Mouse (Mus musculus): ENCODE measurements around the gene Dner. TPM values are rescaled to one million over a fixed set of nuclear protein-coding genes. Genes with fewer than 3 reads are reported as not detected.

Dner gene
- polyA plus RNA-seq, 1 experiment = 0.20 TPM

DNA sequence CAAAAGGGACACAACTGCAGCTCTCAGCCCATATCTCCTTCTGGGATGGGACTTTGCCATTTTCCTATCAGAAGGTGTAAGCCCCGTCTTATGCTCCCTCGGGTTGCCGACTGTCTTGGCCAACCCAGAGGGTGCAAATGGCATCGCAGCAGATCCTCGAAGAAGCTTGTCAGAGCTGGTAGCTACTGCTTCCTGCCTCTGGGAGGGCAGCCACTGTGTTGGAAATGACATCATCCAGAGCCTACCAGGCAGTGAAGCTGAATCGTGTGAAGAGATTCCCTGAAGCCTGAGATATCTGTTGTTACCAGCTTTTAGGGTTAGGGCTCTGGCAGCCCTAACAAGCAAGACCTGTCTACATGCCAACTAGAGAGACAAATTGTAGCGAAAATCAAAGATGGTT is 81.4 kb downstream of the Dner start:
- TF ChIP-seq CTCF (IDR thresholded peaks at IDR 0.05; ENCODE audit: low read depth, low read length) (no peak), POLR2A (IDR thresholded peaks at IDR 0.05; ENCODE audit: borderline replicate concordance, low read depth, low read length) (no peak)
- Histone ChIP-seq H3K4me1 (ENCODE audit: control insufficient read depth, insufficient read depth, low read length) (peaks cover 19% of the 10 kb centered on the region), H3K4me3 (ENCODE audit: insufficient read depth, low read length) (no peak overlapping the region), H3K27ac (ENCODE audit: insufficient read depth, low read depth, low read length) (no peak overlapping the region)

DNA sequence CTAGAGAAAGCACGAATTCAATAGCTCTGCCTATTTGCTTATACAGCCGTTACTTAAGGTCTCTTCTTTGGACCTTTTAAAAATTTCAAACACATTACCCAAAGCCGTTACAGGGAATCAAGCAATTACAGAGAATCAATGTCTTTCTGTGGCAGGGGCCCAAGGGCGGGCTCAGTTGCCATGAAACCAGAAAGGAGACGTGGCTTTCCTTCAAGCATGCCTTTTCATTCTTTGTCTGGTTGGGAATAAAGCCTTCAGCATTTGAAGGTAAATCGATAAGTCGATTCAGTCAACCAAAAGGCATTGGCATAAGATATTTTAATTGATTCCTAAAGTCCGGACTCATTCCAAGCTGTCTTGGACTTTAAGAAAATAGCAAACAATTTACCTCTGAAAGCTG is 82.9 kb downstream of the Dner start:
- no peak for TF ChIP-seq POLR2A (IDR thresholded peaks at IDR 0.05; ENCODE audit: borderline replicate concordance, low read depth, low read length)
- TF ChIP-seq CTCF (IDR thresholded peaks at IDR 0.05; ENCODE audit: low read depth, low read length) = no peak
- H3K4me3 ChIP-seq (ENCODE audit: insufficient read depth, low read length) = no peak overlapping the region
- no peak overlapping the region for H3K27ac ChIP-seq (ENCODE audit: insufficient read depth, low read depth, low read length)
- H3K4me1 ChIP-seq (ENCODE audit: control insufficient read depth, insufficient read depth, low read length) = peaks cover 15% of the 10 kb centered on the region

DNA sequence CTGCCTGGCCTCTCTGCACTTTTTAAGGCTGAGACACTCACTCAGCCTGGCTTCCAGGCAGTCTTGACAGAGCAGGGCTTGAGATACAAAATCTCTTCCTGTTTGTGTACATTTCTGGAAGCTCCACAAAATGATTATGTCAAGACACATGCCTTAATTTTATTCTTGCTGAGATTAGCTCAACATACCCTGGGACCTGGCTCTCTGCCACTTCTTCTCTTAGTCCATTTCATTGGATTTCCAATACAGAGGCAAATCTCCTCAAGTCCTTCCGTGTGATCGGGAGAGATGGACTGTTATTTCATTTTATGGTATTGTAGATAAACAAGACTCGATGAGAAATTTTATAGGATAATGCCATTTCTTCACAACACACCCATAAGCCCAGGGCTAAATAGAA is 84.7 kb downstream of the Dner start:
- Histone ChIP-seq H3K4me3 (ENCODE audit: insufficient read depth, low read length) (no peak overlapping the region), H3K27ac (ENCODE audit: insufficient read depth, low read depth, low read length) (no peak overlapping the region), H3K4me1 (ENCODE audit: control insufficient read depth, insufficient read depth, low read length) (peaks cover 9% of the 10 kb centered on the region)
- TF ChIP-seq CTCF (IDR thresholded peaks at IDR 0.05; ENCODE audit: low read depth, low read length) (no peak), POLR2A (IDR thresholded peaks at IDR 0.05; ENCODE audit: borderline replicate concordance, low read depth, low read length) (no peak)

DNA sequence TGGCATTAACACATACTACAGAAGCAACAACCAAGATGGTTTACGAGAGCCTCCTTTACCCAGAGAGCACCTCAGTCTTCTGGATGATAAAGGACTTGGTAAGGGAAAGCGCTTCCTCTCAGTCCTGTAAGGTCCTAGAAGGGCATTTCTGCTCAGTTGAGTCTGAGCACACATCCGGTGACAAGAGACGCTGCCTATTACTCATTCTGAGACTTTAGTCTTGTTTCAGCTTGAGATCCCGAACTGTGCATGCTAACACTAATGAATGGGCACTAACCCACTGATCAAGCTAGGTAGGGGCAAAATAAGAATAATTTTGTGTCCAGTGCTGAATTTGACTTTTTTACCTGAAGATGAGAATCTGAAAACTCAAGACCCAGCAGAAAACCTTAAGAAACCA is 97.0 kb downstream of the Dner start:
- no peaks in the 10 kb centered on the region for H3K4me1 ChIP-seq (ENCODE audit: control insufficient read depth, insufficient read depth, low read length)
- TF ChIP-seq CTCF (IDR thresholded peaks at IDR 0.05; ENCODE audit: low read depth, low read length) (no peak), POLR2A (IDR thresholded peaks at IDR 0.05; ENCODE audit: borderline replicate concordance, low read depth, low read length) (no peak)
- H3K4me3 ChIP-seq (ENCODE audit: insufficient read depth, low read length) = no peak overlapping the region
- no peak overlapping the region for H3K27ac ChIP-seq (ENCODE audit: insufficient read depth, low read depth, low read length)

DNA sequence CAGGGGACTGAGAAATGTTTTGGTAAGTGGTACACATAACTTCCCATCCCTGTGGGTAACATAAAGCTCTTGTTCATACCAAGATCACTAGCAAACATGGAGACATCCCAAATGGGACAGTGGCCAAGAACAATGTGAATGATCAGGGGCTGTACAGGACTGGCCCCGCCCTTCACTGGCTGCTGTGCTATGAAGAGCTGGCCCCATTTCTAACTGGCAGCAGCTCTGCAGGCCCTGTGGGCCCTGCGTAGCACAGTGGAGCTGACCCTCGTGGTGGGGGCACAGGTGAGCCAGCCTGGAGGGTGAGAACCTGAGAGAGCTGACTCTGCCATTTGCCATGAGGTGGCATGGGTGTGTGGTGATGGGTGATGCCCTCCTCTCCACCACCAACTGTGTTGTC is 100.0 kb downstream of the Dner start:
- Histone ChIP-seq H3K4me1 (ENCODE audit: control insufficient read depth, insufficient read depth, low read length) (no peaks in the 10 kb centered on the region), H3K27ac (ENCODE audit: insufficient read depth, low read depth, low read length) (no peak overlapping the region), H3K4me3 (ENCODE audit: insufficient read depth, low read length) (no peak overlapping the region)
- TF ChIP-seq POLR2A (IDR thresholded peaks at IDR 0.05; ENCODE audit: borderline replicate concordance, low read depth, low read length) (no peak), CTCF (IDR thresholded peaks at IDR 0.05; ENCODE audit: low read depth, low read length) (no peak)

DNA sequence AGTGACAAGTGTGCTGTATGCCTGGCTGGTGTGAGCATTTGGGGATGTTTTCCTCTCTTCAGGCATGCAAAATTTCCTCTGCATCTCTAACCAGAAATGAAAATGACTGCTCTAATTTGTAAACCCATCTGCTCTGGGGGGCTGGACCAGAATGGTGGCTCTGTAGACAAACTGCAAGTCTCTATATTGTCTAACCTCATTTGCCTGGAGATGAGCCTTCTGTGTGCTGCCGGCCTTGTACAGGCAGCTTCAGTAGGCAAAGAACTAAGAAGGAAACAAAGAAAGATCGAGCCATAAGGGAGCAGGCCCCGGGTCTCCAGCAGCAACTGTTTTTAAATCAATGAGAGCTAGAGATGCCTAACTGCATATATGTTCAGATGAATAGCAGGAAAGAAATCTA is 103.6 kb downstream of the Dner start:
- Histone ChIP-seq H3K27ac (ENCODE audit: insufficient read depth, low read depth, low read length) (no peak overlapping the region), H3K4me1 (ENCODE audit: control insufficient read depth, insufficient read depth, low read length) (no peaks in the 10 kb centered on the region), H3K4me3 (ENCODE audit: insufficient read depth, low read length) (no peak overlapping the region)
- TF ChIP-seq CTCF (IDR thresholded peaks at IDR 0.05; ENCODE audit: low read depth, low read length) = no peak
- no peak for TF ChIP-seq POLR2A (IDR thresholded peaks at IDR 0.05; ENCODE audit: borderline replicate concordance, low read depth, low read length)

DNA sequence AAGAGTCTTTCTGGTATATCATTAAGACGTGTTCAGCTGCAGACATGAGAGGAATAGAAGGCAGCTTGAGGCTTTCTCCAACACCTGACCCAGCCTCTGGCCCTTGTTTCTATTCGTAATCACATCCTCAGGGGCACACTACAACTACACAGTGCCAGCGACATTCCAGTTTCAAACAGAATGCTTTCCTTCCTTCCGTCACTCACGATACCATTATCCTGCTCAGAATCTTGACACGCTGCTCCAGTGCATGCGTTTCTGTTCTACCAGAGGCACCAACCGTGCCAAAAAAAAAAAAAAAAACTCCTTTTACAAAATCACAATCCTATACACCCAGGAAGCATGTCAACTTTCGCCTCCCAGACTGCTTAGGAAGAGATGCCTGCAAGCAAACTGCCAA is 105.5 kb downstream of the Dner start:
- Histone ChIP-seq H3K4me3 (ENCODE audit: insufficient read depth, low read length) (no peak overlapping the region), H3K27ac (ENCODE audit: insufficient read depth, low read depth, low read length) (no peak overlapping the region), H3K4me1 (ENCODE audit: control insufficient read depth, insufficient read depth, low read length) (no peaks in the 10 kb centered on the region)
- TF ChIP-seq POLR2A (IDR thresholded peaks at IDR 0.05; ENCODE audit: borderline replicate concordance, low read depth, low read length) (no peak), CTCF (IDR thresholded peaks at IDR 0.05; ENCODE audit: low read depth, low read length) (no peak)

DNA sequence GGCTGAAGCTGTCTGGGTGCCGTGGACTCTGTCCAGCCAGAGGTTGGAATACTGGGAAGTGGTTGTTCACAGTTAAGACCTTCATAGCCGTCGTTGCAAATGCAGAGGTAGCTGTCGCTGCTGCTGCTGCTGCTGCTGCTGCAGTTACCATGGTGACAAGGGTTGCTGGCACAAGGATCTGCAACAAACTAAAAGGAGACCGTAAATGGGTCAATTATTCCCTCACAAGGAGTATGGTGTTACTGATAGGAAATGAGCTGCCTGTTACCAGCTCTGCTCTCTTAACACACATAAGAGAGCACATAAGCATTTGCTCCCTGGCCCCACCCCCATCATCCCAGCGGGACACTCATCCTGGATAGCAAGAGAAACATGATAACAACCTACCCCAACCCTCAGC is 110.6 kb downstream of the Dner start:
- Histone ChIP-seq H3K27ac (ENCODE audit: insufficient read depth, low read depth, low read length) (no peak overlapping the region), H3K4me3 (ENCODE audit: insufficient read depth, low read length) (no peak overlapping the region), H3K4me1 (ENCODE audit: control insufficient read depth, insufficient read depth, low read length) (0 out of 2 replicates have a peak, but pooled peaks cover 2% of the 10 kb centered on the region)
- no peak for TF ChIP-seq CTCF (IDR thresholded peaks at IDR 0.05; ENCODE audit: low read depth, low read length)
- TF ChIP-seq POLR2A (IDR thresholded peaks at IDR 0.05; ENCODE audit: borderline replicate concordance, low read depth, low read length) = no peak

DNA sequence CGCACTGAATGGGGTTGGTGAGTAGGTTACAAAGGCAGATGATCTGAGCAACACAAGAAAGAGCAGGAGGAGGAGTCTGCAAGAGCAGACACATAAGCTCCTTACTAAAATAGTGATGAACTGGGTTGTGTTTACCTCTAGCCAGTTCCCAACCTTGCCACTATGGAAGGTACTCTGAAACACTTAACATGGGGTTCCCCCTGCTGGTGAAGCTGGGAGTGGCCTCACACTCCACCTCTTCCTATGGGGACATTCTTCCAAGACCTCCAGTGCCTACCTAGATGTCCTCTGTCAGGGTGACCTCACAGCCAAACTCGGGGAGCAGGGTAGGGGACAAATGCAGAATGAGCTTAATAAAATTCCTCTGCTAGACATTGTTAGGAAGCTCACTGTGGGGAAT is 114.2 kb downstream of the Dner start:
- H3K4me1 ChIP-seq (ENCODE audit: control insufficient read depth, insufficient read depth, low read length) = 0 out of 2 replicates have a peak, but pooled peaks cover 2% of the 10 kb centered on the region
- H3K27ac ChIP-seq (ENCODE audit: insufficient read depth, low read depth, low read length) = no peak overlapping the region
- TF ChIP-seq POLR2A (IDR thresholded peaks at IDR 0.05; ENCODE audit: borderline replicate concordance, low read depth, low read length) (no peak), CTCF (IDR thresholded peaks at IDR 0.05; ENCODE audit: low read depth, low read length) (peak; percentile 67)
- H3K4me3 ChIP-seq (ENCODE audit: insufficient read depth, low read length) = no peak overlapping the region

DNA sequence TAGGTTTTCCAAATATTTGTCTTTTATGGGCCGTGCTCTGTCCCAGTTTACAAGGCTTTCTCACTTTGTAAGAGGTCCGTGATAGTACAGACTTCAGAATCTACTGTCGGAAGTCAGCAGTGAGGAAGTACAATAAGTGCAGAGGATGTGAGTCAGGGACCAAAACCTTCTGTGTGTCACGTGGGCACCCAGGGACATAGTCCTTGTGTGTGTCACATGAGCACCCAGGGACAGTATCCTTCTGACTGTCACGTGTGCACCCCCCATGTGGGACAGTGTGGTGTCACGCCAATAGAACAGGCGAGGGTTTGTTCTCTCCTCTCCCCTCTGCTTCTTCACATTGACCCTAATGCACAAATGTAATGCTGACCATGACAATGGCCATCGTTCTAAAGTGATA is 134.2 kb downstream of the Dner start:
- peak overlapping the region; percentile 98 for H3K27ac ChIP-seq (ENCODE audit: insufficient read depth, low read depth, low read length)
- H3K4me3 ChIP-seq (ENCODE audit: insufficient read depth, low read length) = no peak overlapping the region
- H3K4me1 ChIP-seq (ENCODE audit: control insufficient read depth, insufficient read depth, low read length) = peaks cover 41% of the 10 kb centered on the region
- TF ChIP-seq CTCF (IDR thresholded peaks at IDR 0.05; ENCODE audit: low read depth, low read length) (no peak), POLR2A (IDR thresholded peaks at IDR 0.05; ENCODE audit: borderline replicate concordance, low read depth, low read length) (no peak)

DNA sequence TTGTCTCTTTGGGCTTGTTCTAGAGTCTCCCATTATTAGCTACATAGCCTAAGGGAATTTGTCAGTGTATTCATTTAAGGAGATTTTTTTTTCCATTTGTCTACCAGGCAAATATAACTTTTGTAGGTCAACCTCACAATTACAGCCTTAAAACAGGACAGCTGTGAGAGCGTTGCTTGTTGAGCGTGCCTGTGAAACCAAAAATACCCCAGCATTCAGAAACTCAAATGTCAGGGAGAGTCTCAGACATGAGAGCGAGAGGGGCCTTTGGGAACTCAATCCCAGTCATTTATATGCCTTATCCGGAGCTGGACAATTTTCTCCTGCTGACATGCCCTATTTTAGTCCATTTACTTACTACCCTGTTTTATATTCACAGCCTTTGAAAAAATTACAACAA is 134.6 kb downstream of the Dner start:
- peak overlapping the region; percentile 98 for H3K27ac ChIP-seq (ENCODE audit: insufficient read depth, low read depth, low read length)
- peaks cover 41% of the 10 kb centered on the region for H3K4me1 ChIP-seq (ENCODE audit: control insufficient read depth, insufficient read depth, low read length)
- no peak overlapping the region for H3K4me3 ChIP-seq (ENCODE audit: insufficient read depth, low read length)
- TF ChIP-seq CTCF (IDR thresholded peaks at IDR 0.05; ENCODE audit: low read depth, low read length) (no peak), POLR2A (IDR thresholded peaks at IDR 0.05; ENCODE audit: borderline replicate concordance, low read depth, low read length) (no peak)

Measured in bone marrow macrophage, adult 2 months (primary cell).